Comparison of ENCODE assay signal across 21 mouse cellular contexts in genomic region chr5:128781621-128782020, GRCm38 (mm10).
DNase-seq lines count a peak whose midpoint lies in the region; ATAC-seq and TF ChIP-seq lines count a peak whose summit lies in the region.
"Had no signal": no experiment of that assay in that cellular context is flagged by ENCODE, and none has a peak within 500 bp of the region (broad histone marks: within the 10 kb centered on the region; RNA-seq: fewer than 3 reads in every experiment).

No protein-coding gene starts in this region.

- H3K4me3 ChIP-seq in kidney, embryonic 16.5 days (ENCODE audit: low read length), result no peak overlapping the region
- peak overlapping the region; percentile 88 for H3K4me3 ChIP-seq in testis, adult 2 months (ENCODE audit: control insufficient read depth, low read depth, low read length)
- peak overlapping the region; percentile 4; the same call in 1 of the 2 replicates for H3K4me3 ChIP-seq in G1E (ENCODE audit: low read depth, low read length)
- H3K4me3 ChIP-seq: embryonic facial prominence, embryonic 15.5 days; erythroblast, embryonic 14.5 days; forebrain, embryonic 10.5 days; gastrocnemius, adult 2 months; heart, embryonic 12.5 days; hindbrain, embryonic 10.5 days; hindbrain, embryonic 15.5 days had no signal

- H3K9ac ChIP-seq in kidney, embryonic 16.5 days (replicated peaks; ENCODE audit: low read length), result no peak overlapping the region
- H3K9ac ChIP-seq: embryonic facial prominence, embryonic 15.5 days; heart, embryonic 12.5 days; hindbrain, embryonic 15.5 days had no signal

- H3K9me3 ChIP-seq in kidney, embryonic 16.5 days (ENCODE audit: low read length), result no peaks in the 10 kb centered on the region
- peaks cover 93% of the 10 kb centered on the region for H3K9me3 ChIP-seq in G1E (replicated peaks)
- H3K9me3 ChIP-seq: embryonic facial prominence, embryonic 15.5 days; forebrain, embryonic 10.5 days; hindbrain, embryonic 10.5 days; hindbrain, embryonic 15.5 days had no signal

- peak overlapping the region; percentile 17; the same call in 1 of the 2 replicates for H3K4me2 ChIP-seq in kidney, embryonic 16.5 days (replicated peaks; ENCODE audit: low read depth, low read length)
- H3K4me2 ChIP-seq: embryonic facial prominence, embryonic 15.5 days; heart, embryonic 12.5 days; hindbrain, embryonic 15.5 days had no signal

- 70% methylated on average over 22 of the region's 22 CpGs for WGBS in kidney, embryonic 16.5 days

- no peak overlapping the region for H3K27ac ChIP-seq in kidney, embryonic 16.5 days (ENCODE audit: low read length)
- H3K27ac ChIP-seq in testis, adult 2 months (ENCODE audit: control insufficient read depth, insufficient read depth, low read depth, low read length), result no peak overlapping the region
- H3K27ac ChIP-seq: embryonic facial prominence, embryonic 15.5 days; forebrain, embryonic 10.5 days; gastrocnemius, adult 2 months; hindbrain, embryonic 10.5 days; hindbrain, embryonic 15.5 days had no signal

- no peak for ATAC-seq in kidney, embryonic 16.5 days (ENCODE audit: low FRiP score, low TSS enrichment)
- ATAC-seq in G1E (ENCODE audit: extremely low read depth, insufficient number of reproducible peaks, low FRiP score, poor library complexity, severe bottlenecking), result no peak
- ATAC-seq: forebrain, embryonic 14.5 days had no signal

- no peaks in the 10 kb centered on the region; the same call in 1 of the 2 replicates for H3K4me1 ChIP-seq in kidney, embryonic 16.5 days (ENCODE audit: insufficient read depth, low read length)
- H3K4me1 ChIP-seq in testis, adult 2 months (ENCODE audit: control insufficient read depth, insufficient read depth, low read length), result peaks cover 8% of the 10 kb centered on the region
- no peaks in the 10 kb centered on the region for H3K4me1 ChIP-seq in G1E (ENCODE audit: insufficient read depth, low read depth, low read length)
- H3K4me1 ChIP-seq: embryonic facial prominence, embryonic 15.5 days; heart, embryonic 12.5 days; hindbrain, embryonic 15.5 days had no signal

- TF ChIP-seq CTCF in testis, adult 2 months (IDR thresholded peaks at IDR 0.05; ENCODE audit: control insufficient read depth, insufficient read depth, insufficient replicate concordance, low read depth, low read length), result no peak
- no peak for TF ChIP-seq CTCF in G1E (IDR thresholded peaks at IDR 0.05; ENCODE audit: low read depth, low read length)

- TF ChIP-seq POLR2A in testis, adult 2 months (IDR thresholded peaks at IDR 0.05; ENCODE audit: control insufficient read depth, low read depth, low read length), result peak; percentile 35; the same call in 1 of the 2 replicates

- no peaks in the 10 kb centered on the region for H3K27me3 ChIP-seq in kidney, embryonic 16.5 days (ENCODE audit: insufficient read depth, low read length)
- no peaks in the 10 kb centered on the region for H3K27me3 ChIP-seq in testis, adult 2 months (ENCODE audit: control insufficient read depth, insufficient read depth, low read length)
- H3K27me3 ChIP-seq in G1E (ENCODE audit: insufficient read depth, low read length), result no peaks in the 10 kb centered on the region
- H3K27me3 ChIP-seq: CH12.LX; embryonic facial prominence, embryonic 15.5 days; hindbrain, embryonic 15.5 days had no signal

- H3K36me3 ChIP-seq in kidney, embryonic 16.5 days (ENCODE audit: insufficient read depth, low read length), result no peaks in the 10 kb centered on the region
- no peaks in the 10 kb centered on the region for H3K36me3 ChIP-seq in testis, adult 2 months (ENCODE audit: control insufficient read depth, insufficient read depth, low read length)
- no peaks in the 10 kb centered on the region for H3K36me3 ChIP-seq in G1E (replicated peaks)
- H3K36me3 ChIP-seq: embryonic facial prominence, embryonic 15.5 days; forebrain, embryonic 10.5 days; heart, embryonic 12.5 days; hindbrain, embryonic 10.5 days had no signal

- no peak for DNase-seq in kidney, adult 8-10 months
- DNase-seq in testis, postnatal 10 days (ENCODE audit: low spot score), result no peak
- no peak for DNase-seq in G1E (ENCODE audit: low spot score)
- DNase-seq in testis, postnatal 14 days (ENCODE audit: low spot score), result peak; percentile 74
- DNase-seq in yolk sac, embryonic 10.5 days (ENCODE audit: low spot score), result no peak
- no peak for DNase-seq in layer of hippocampus, adult 9-10 months (ENCODE audit: low spot score)
- DNase-seq: adrenal gland, postnatal 10 days; cerebellum, adult 11-12 months; cerebellum, adult 9-11 months; gastrocnemius, adult 2 months; gastrocnemius, postnatal 25 days had no signal
